Mouse (Mus musculus): ENCODE data around the gene Elp5.
"Not testable (repeated sequence)": the region's sequence is repeated elsewhere in the genome, so short reads cannot be mapped to it uniquely, and the experiment has no call there.

Elp5 gene

GRCm38 (mm10) chr11:70016669-70017068, 34.4 kb upstream of the Elp5 start, which contains the start of gene Dlg4:
Gene Dlg4, plus strand, starts transcription at chr11:70016942.
- in situ Hi-C loops (cut with MboI; ENCODE audit: low pct_unique_long_range_greater_than_20kb in 1 of 2, low sequenced_read_pairs in 2 of 2, unreplicated experiment in 1 of 2): no loop called here

DNA sequence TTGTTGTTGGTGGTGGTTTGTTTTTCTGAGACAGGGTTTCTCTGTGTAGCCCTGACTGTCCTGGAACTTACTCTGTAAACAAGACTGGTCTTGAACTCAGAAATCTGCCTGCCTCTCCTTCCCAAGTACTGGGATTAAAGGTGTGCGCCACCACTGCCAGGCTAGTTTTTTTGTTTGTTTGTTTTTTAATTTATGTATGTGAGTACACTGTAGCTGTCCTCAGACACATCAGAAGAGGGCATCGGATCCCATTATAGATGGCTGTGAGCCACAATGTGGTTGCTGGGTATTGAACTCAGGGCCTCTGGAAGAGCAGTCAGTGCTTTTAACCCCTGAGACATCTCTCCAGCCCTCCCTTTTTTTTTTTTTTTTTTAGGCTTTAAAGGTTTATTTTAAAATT, 33.9 kb upstream of the Elp5 start:
- in situ Hi-C loops (cut with MboI; ENCODE audit: low pct_unique_long_range_greater_than_20kb in 1 of 2, low sequenced_read_pairs in 2 of 2, unreplicated experiment in 1 of 2): not testable (repeated sequence)

DNA sequence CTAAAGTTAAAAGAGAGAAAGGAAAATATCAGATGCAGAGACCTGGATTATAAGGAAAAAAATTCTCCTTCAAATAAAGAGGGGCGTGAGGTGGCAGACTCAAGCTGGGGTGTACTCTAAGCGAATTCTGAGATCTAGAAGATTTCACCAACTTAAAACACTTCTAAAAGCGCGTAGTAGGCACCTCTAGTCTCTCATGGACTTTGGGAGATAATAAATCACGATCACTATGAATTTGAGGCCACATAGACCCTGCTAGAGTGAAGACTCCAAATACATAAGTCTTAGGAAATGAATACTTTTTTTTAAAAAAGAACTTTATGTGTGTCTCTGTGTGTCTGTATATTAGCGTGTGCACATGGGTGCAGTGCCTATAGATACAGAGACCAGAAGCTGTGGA, 33.4 kb upstream of the Elp5 start:
- in situ Hi-C loops (cut with MboI; ENCODE audit: low pct_unique_long_range_greater_than_20kb in 1 of 2, low sequenced_read_pairs in 2 of 2, unreplicated experiment in 1 of 2): no loop called here

GRCm38 (mm10) chr11:70014880-70015558, 32.7 kb upstream of the Elp5 start, which contains the start of gene Acadvl:
Gene Acadvl, minus strand, starts transcription at chr11:70015411.
- in situ Hi-C loops (cut with MboI; ENCODE audit: low pct_unique_long_range_greater_than_20kb in 1 of 2, low sequenced_read_pairs in 2 of 2, unreplicated experiment in 1 of 2): no loop called here

DNA sequence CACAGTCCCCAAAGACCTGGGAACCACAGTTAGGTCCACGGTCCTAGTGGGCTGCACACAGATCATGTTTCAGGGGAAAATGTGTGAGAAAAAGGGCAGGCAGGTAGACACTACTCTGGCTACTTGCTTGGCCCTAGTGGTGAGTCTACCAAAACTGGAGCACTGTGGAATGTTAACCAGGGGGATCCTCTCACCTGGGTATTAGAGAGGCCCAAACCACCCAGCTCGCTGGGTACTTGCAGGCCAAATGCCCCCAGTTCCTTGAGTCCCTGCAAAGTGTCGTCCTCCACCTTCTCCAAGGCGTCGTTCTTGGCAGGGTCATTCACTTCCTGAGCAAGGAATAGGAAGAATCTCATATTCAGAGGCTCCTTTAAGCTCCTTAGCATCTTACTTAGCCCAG, 31.7 kb upstream of the Elp5 start:
- in situ Hi-C loops (cut with MboI; ENCODE audit: low pct_unique_long_range_greater_than_20kb in 1 of 2, low sequenced_read_pairs in 2 of 2, unreplicated experiment in 1 of 2): no loop called here

GRCm38 (mm10) chr11:70013408-70013807, 31.1 kb upstream of the Elp5 start:
- in situ Hi-C loops (cut with MboI; ENCODE audit: low pct_unique_long_range_greater_than_20kb in 1 of 2, low sequenced_read_pairs in 2 of 2, unreplicated experiment in 1 of 2): no loop called here

GRCm38 (mm10) chr11:70012931-70013330, 30.6 kb upstream of the Elp5 start:
- in situ Hi-C loops (cut with MboI; ENCODE audit: low pct_unique_long_range_greater_than_20kb in 1 of 2, low sequenced_read_pairs in 2 of 2, unreplicated experiment in 1 of 2): no loop called here

DNA sequence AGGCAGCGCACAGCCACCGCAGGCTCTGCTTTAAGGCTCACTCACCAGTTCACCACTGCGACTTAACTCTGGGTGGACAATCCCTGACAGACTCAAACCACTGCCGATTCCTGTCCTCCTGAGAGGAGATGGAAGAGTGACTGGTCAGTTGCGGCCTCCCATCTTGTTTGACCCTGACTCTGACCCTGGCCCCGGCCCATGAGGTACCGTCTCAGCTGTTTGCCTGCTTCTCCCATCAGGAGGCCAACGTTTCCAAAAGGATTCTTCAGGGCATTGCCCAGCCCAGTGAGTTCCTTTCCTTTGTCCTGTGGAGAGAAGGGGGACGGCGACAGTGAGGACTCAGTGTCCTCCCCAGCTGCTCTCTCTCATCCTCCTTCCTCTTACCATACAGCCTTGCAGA, 28.6 kb upstream of the Elp5 start:
- in situ Hi-C loops (cut with MboI; ENCODE audit: low pct_unique_long_range_greater_than_20kb in 1 of 2, low sequenced_read_pairs in 2 of 2, unreplicated experiment in 1 of 2): no loop called here

DNA sequence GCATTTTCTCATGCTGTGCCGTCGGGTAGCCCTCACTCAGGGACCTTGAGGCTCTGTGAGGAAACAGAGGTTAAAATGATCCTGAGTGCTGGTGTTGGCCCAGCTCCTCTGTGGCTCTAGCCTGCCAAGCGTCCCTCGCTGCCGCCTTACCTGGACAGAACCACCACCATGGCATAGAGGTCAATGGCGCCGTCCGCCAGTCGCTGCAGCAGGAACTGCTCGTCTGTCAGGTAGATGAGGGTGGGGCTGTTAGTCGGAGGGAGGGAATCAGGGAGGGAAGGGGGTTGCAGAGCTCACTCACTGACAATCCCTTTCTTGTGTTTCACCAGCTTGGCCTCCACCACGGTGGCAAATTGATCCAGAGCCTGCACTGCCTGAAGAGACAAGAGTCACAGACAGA, 28.2 kb upstream of the Elp5 start:
- in situ Hi-C loops (cut with MboI; ENCODE audit: low pct_unique_long_range_greater_than_20kb in 1 of 2, low sequenced_read_pairs in 2 of 2, unreplicated experiment in 1 of 2): no loop called here

- in situ Hi-C loops (cut with MboI; ENCODE audit: low pct_unique_long_range_greater_than_20kb in 1 of 2, low sequenced_read_pairs in 2 of 2, unreplicated experiment in 1 of 2): no loop called here
Observed at GRCm38 (mm10) chr11:70010033-70010432, 27.7 kb upstream of the Elp5 start.

DNA sequence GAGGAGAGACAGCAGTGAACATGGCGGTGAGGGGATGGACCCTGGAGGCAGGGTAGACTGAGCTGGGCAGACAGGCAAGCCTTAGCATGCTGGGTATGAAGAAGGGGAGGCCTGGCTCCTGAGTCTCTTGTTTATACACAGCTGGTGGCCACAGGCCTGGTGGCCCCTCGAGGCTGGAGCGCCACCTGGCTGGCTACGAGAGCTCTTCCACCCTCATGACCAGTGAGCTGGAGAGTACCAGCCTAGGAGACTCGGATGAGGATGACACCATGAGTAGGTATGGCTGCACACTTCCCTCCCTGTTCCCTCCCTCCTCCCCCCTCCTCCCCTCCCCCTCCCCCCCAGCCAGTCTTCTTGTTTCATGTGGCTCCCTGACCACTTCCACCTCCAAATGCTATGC, 23.2 kb upstream of the Elp5 start:
- in situ Hi-C loops (cut with MboI; ENCODE audit: low pct_unique_long_range_greater_than_20kb in 1 of 2, low sequenced_read_pairs in 2 of 2, unreplicated experiment in 1 of 2): no loop called here

GRCm38 (mm10) chr11:70002471-70002870, 20.2 kb upstream of the Elp5 start:
- in situ Hi-C loops (cut with MboI; ENCODE audit: low pct_unique_long_range_greater_than_20kb in 1 of 2, low sequenced_read_pairs in 2 of 2, unreplicated experiment in 1 of 2): no loop called here

GRCm38 (mm10) chr11:70001865-70002264, 19.5 kb upstream of the Elp5 start:
- in situ Hi-C loops (cut with MboI; ENCODE audit: low pct_unique_long_range_greater_than_20kb in 1 of 2, low sequenced_read_pairs in 2 of 2, unreplicated experiment in 1 of 2): no loop called here

DNA sequence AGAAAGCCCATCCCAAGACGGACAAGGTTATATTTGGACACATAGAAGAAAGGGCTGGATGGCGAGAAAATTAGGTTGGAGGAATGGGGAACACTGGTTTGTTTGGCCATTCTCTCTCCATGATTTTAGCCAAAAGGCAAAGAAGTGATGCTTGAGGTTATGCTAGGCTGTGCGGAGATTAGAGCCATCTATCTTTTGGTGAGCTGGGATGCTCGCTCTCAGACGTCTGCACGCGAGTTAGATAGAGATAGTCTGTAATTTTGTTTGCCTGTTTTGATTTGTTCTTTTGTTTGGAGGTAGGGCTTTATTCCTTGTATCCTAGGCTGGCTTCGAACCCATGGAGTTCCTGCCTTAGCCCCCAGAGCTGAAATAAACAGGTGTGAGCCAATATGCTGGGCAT, 18.8 kb upstream of the Elp5 start:
- in situ Hi-C loops (cut with MboI; ENCODE audit: low pct_unique_long_range_greater_than_20kb in 1 of 2, low sequenced_read_pairs in 2 of 2, unreplicated experiment in 1 of 2): no loop called here

DNA sequence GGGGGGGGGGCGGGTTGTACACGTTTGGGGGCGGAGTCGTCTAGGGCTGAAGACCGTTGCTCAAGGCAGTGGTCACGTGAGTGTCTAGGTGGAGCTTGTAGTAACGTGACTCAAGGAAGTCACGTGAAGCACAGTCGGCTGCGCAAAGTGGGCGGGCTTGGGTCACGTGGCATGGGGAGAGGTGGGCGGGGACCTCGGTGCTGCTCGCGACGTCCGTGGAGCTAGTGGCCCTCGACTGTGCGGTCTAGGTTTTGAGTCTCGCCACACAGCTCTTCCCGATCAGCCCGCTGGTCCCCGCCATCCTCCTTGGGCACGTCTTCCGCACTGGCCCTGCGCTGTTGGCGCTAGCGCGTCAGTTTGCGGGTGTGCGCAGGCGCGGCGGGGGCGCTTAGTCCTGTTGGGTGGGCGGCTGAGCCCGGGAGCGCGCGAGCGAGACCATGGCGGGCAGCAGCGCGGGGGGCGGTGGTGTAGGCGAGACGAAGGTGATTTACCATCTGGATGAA, 18.1 kb upstream of the Elp5 start, which contains the start of gene Dvl2:
TSS of gene Dvl2 (plus strand) at position 200 of the 503 bp plus-strand sequence.
- in situ Hi-C loops (cut with MboI; ENCODE audit: low pct_unique_long_range_greater_than_20kb in 1 of 2, low sequenced_read_pairs in 2 of 2, unreplicated experiment in 1 of 2): no loop called here

GRCm38 (mm10) chr11:69999666-70000065, 17.3 kb upstream of the Elp5 start:
- in situ Hi-C loops (cut with MboI; ENCODE audit: low pct_unique_long_range_greater_than_20kb in 1 of 2, low sequenced_read_pairs in 2 of 2, unreplicated experiment in 1 of 2): no loop called here

GRCm38 (mm10) chr11:69998567-69999491, 16.5 kb upstream of the Elp5 start:
- in situ Hi-C loops (cut with MboI; ENCODE audit: low pct_unique_long_range_greater_than_20kb in 1 of 2, low sequenced_read_pairs in 2 of 2, unreplicated experiment in 1 of 2): no loop called here

DNA sequence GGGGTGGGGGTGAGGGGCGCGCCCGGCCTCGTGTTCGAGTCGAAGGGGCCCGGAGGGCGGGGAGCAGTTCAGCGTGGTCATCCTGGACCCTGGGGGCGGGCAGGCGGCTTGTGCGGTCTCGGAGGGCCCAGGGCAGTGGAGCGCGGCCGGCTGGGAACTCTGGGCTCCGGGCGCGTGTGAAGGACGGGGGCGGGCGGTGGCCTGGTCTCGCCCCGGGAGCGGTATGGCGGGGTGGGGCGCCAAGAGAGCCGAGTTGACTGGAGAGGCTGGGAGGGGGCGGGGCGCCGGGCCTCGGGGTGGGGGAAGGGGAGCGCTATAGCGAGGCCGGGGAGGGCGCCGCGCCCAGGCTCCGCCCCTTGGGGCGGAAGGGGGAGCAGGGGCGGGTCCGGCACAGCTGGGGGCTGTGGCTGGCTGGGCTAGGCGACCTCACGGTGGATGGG, 14.8 kb upstream of the Elp5 start:
- in situ Hi-C loops (cut with MboI; ENCODE audit: low pct_unique_long_range_greater_than_20kb in 1 of 2, low sequenced_read_pairs in 2 of 2, unreplicated experiment in 1 of 2): no loop called here
